Mouse (Mus musculus): ENCODE measurements around the gene Myh10. TPM values are rescaled to one million over a fixed set of nuclear protein-coding genes. Genes with fewer than 3 reads are reported as not detected.
A peak's percentile ranks its signal among the peaks of the same experiment; 100 is the strongest.

Gene Myh10
- total RNA-seq, 2 experiments from 2014 or later, result 122 to 139 TPM

DNA sequence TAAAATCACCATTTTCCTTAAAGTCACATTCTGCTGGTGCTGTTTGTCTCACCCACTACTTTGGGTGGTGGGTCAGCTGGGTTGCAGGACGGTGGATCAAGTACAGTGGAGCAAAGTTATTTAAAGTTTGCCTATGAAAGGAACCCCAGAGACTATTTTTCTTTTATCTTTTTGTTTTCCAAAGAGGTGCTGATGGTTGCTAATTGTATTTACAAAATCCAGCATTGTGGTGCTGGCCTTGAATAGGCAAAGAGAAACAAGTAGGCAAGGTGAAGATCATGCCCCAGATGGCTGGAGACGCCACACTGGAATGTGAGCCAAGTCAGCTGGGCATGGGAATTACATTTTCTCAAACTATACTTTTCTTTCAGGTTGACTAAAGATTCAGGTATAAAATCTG lies 51.3 kb downstream of the Myh10 start:
- DNase-seq (ENCODE audit: extremely low spot score in 1 of 2, low spot score in 1 of 2), result no peak

- DNase-seq (ENCODE audit: extremely low spot score in 1 of 2, low spot score in 1 of 2), result no peak
Measured at GRCm38 (mm10) chr11:68744150-68744549, 52.8 kb downstream of the Myh10 start.

GRCm38 (mm10) chr11:68745374-68746200 lies 54.2 kb downstream of the Myh10 start:
- DNase-seq (ENCODE audit: extremely low spot score in 1 of 2, low spot score in 1 of 2), result no peak

DNA sequence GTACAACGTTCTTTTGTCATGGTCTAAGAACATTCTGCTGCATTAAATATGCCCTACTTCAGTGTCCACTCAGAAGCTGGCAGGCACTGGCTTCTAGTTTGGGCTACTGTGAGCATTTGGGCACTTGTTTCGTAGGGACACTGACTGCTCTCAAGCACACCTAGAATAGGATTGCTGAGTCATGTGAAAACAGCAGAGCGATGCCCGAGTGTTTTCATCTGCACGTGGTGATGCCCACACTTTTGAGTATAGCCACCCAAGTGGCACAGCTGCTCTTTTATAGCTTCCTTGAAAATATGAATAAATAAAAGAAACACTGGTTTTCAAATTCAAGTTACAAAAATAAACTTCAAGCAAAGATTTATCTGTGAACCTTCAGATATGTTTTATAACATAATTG lies 56.8 kb downstream of the Myh10 start:
- no peak for DNase-seq (ENCODE audit: extremely low spot score in 1 of 2, low spot score in 1 of 2)

- DNase-seq (ENCODE audit: extremely low spot score in 1 of 2, low spot score in 1 of 2), result no peak
Measured at GRCm38 (mm10) chr11:68750206-68750605, 58.8 kb downstream of the Myh10 start.

GRCm38 (mm10) chr11:68750938-68751337 lies 59.6 kb downstream of the Myh10 start:
- DNase-seq (ENCODE audit: extremely low spot score in 1 of 2, low spot score in 1 of 2), result peak in 1 of 2 experiments; percentile 40

DNA sequence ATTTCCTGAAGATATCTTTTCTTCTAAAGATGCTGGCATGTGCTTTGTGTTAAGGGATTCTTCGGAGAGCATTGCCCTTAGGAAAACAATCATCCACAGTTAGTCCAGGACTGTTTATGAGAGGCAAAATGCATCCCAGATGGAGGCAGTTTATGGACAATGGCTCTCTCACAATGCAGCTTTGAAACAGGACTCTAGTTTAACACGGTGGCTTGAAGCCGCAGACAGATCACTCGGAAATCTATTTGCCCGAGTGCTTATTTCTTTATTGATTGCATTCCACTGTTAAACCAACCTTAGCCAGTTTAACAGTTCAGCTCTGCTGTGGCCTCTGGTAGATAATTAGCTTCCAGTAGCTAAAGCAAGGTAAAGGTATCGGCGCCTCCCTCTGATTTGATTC lies 62.9 kb downstream of the Myh10 start:
- no peak for DNase-seq (ENCODE audit: extremely low spot score in 1 of 2, low spot score in 1 of 2)

- no peak for DNase-seq (ENCODE audit: extremely low spot score in 1 of 2, low spot score in 1 of 2)
Measured at GRCm38 (mm10) chr11:68756456-68757348, 65.3 kb downstream of the Myh10 start.

DNA sequence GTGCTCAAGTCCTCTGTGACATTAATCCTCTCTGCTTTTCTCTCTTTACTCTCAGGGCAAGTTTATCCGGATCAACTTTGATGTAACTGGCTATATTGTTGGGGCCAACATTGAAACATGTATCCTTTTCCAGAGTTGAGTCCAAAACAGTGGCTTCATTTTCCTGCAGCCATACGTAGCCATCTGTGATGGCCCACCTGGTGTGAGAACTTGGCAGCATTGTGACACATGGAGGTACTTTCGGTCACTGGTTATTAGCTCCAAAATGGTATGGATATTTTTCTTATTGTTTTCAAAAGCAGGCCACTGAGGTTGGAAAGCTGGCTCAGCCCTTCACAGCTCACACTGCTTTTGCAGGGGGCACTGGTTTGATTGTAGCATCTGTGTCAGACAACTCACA lies 68.3 kb downstream of the Myh10 start:
- no peak for DNase-seq (ENCODE audit: extremely low spot score in 1 of 2, low spot score in 1 of 2)

DNA sequence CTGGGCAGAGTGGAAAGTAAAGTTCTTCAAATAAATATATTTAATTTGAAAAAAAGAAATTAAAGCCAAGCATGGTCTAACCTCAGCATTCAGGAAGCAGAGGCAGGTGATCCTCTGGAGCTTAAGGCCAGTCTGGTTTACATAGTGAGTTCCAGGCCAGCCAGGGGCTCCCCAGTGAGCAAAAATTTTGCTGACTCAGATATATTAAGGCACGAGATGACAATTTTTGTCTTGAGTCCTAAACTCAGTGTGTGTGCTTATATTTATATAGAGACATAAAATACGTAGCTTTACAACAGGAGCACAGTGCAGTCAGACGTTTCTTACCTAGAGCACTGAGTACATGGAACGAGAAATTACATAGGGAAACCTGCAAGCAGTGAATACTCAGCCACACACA lies 69.8 kb downstream of the Myh10 start:
- DNase-seq (ENCODE audit: extremely low spot score in 1 of 2, low spot score in 1 of 2), result no peak

DNA sequence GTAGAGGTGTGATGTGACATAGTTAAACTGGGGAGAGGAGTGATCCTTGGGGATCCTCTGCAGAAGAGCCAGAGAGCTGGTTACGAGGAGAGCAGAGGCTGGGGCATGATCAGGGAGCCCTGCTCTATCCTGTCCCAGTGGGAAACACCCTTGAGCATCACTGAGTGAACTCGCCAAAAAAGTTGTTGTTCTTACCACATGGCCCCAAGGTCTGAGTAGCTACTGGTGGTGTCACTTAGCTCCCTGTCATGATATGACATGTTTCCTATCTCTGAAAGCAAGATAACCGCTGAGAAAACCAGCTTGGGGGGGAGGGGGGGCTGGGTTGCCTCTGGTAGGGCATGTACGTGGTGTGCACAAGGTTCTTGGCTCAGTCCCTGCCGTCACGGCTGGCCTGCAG lies 70.3 kb downstream of the Myh10 start:
- no peak for DNase-seq (ENCODE audit: extremely low spot score in 1 of 2, low spot score in 1 of 2)

DNA sequence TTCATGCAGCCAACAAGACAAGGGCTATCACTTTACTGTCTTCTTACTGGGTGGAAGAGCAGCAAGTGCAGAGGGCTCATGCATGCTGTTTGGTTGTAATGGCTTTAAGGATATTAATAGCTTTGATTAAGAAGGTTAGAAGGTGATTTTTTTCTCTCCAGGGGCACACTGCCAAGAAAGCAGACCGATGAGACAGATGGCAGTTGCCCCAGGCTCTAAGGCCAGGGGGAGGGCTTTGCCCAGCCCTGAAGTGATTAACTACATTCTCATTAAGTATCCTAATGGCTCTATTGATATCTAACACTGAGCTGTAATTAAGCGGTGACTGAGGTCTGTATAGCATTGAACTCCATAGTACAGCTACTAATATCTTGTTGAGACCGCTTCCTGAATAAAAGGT lies 73.3 kb downstream of the Myh10 start:
- DNase-seq (ENCODE audit: extremely low spot score in 1 of 2, low spot score in 1 of 2), result no peak

- no peak for DNase-seq (ENCODE audit: extremely low spot score in 1 of 2, low spot score in 1 of 2)
Measured at GRCm38 (mm10) chr11:68767762-68768542, 76.6 kb downstream of the Myh10 start.

GRCm38 (mm10) chr11:68769770-68770510 lies 78.6 kb downstream of the Myh10 start:
- no peak for DNase-seq (ENCODE audit: extremely low spot score in 1 of 2, low spot score in 1 of 2)

GRCm38 (mm10) chr11:68776147-68776655 lies 84.8 kb downstream of the Myh10 start:
- DNase-seq (ENCODE audit: extremely low spot score in 1 of 2, low spot score in 1 of 2), result no peak

GRCm38 (mm10) chr11:68777933-68778332 lies 86.6 kb downstream of the Myh10 start:
- no peak for DNase-seq (ENCODE audit: extremely low spot score in 1 of 2, low spot score in 1 of 2)

- DNase-seq (ENCODE audit: extremely low spot score in 1 of 2, low spot score in 1 of 2), result no peak
Measured at GRCm38 (mm10) chr11:68778855-68779254, 87.5 kb downstream of the Myh10 start.

- no peak for DNase-seq (ENCODE audit: extremely low spot score in 1 of 2, low spot score in 1 of 2)
Measured at GRCm38 (mm10) chr11:68779735-68780465, 88.5 kb downstream of the Myh10 start.

- no peak for DNase-seq (ENCODE audit: extremely low spot score in 1 of 2, low spot score in 1 of 2)
Measured at GRCm38 (mm10) chr11:68780466-68781114, 89.2 kb downstream of the Myh10 start.

Data from layer of hippocampus, postnatal 25 days (tissue).